Mouse (Mus musculus) layer of hippocampus, adult 8-10 months (tissue): ENCODE measurements around the gene Gm10681. TPM values are rescaled to one million over a fixed set of nuclear protein-coding genes. Genes with fewer than 3 reads are reported as not detected.
"Not testable (repeated sequence)": the region's sequence is repeated elsewhere in the genome, so short reads cannot be mapped to it uniquely, and the experiment has no call there.

ENCODE experiments used
- DNase-seq, 2 experiments: peaks; one replicate each; pipeline ENCODE4 v3.0.0; 2022; ENCODE audit warnings: low spot score in 2 of 2
- total RNA-seq, 4 experiments: library from RNA; stranded (reverse); gene quantifications; 2 replicates each; pipeline ENCODE4 v1.2.4; 2022

Gm10681 gene
- total RNA-seq, 4 experiments from 2014 or later = not detected

GRCm38 (mm10) chr3:98510414-98510813 lies 78.2 kb downstream of the Gm10681 start, which contains the start of gene Hsd3b4:
Gene Hsd3b4, minus strand, starts transcription at chr3:98510514.
- DNase-seq = not testable (repeated sequence)

DNA sequence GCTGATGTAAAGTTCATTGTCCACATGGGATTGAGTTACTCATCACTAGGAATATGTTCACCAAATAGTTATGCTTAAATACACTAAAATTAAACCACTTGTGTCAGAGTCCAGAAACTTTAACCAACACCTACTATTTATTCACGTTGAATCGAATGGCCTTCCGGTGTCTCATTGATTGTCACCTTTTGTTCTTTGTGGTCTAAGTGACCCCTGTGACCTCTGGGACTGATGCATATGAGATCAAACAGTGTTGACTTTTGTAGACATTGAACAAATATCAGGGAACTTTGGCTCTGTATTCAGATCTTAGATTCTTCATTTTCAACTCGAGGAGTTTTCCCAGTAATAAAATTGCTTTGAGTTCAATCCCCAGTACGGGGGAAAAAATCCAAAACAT lies 81.4 kb downstream of the Gm10681 start:
- not testable (repeated sequence) for DNase-seq

Other genes with a start within 250 kb of the Gm10681 start
- 10 to 100 TPM; 61.3 to 72.1 (median 67.5) TPM for gene Phgdh, start 248.8 kb downstream of the Gm10681 start, total RNA-seq
- 10 to 100 TPM; 27.1 to 32.6 (median 27.9) TPM for gene Zfp697, start 206.3 kb downstream of the Gm10681 start, total RNA-seq
- gene Gm4450, start 131.7 kb downstream of the Gm10681 start, total RNA-seq = not detected
- gene Hsd3b4, start 78.3 kb downstream of the Gm10681 start, total RNA-seq = not detected
- not detected for gene Hsd3b5, start 41.4 kb upstream of the Gm10681 start, total RNA-seq
- gene Hsd3b2, start 135.7 kb upstream of the Gm10681 start, total RNA-seq = under 1 TPM in 3 of 4 experiments, not detected in 1; 0.09 to 0.24 (median 0.20) TPM
- not detected for gene Hsd3b3, start 174.3 kb upstream of the Gm10681 start, total RNA-seq
- gene Hsd3b6, start 225.6 kb upstream of the Gm10681 start, total RNA-seq = not detected